Mouse (Mus musculus) olfactory bulb, adult 2 months (tissue): ENCODE data around the gene Cyp2d10.

Experiments
- CTCF ChIP-seq: fragments of 200-500 bp; IDR thresholded peaks from 2 replicates; pipeline ENCODE4 v1.5.1; 2012; ENCODE audit warnings: low read depth, mild to moderate bottlenecking, low read length, moderate library complexity; ENCODE audit not compliant: insufficient read depth
- POLR2A ChIP-seq: fragments of 200-500 bp; IDR thresholded peaks from 2 replicates; pipeline ENCODE4 v1.6.1; 2012; ENCODE audit warnings: mild to moderate bottlenecking, low read depth, low read length, moderate library complexity; ENCODE audit not compliant: insufficient read depth

GRCm38 (mm10) chr15:82372446-82372845, 34.5 kb downstream of the Cyp2d10 start:
- TF ChIP-seq CTCF (no peak), POLR2A (no peak)
